Mouse (Mus musculus): ENCODE measurements around the gene Il11.

Gene Il11

GRCm38 (mm10) chr7:4788499-4789435, 6.1 kb upstream of the Il11 start:
- DNase-seq (ENCODE audit: low spot score), result peak; percentile 81

GRCm38 (mm10) chr7:4783667-4784268, 1.1 kb upstream of the Il11 start:
- peak; percentile 53 for DNase-seq (ENCODE audit: low spot score)

GRCm38 (mm10) chr7:4782130-4782529, 529 bp downstream of the Il11 start:
- DNase-seq (ENCODE audit: low spot score), result peak; percentile 36

GRCm38 (mm10) chr7:4779921-4780320, 2.7 kb downstream of the Il11 start:
- DNase-seq (ENCODE audit: low spot score), result peak; percentile 46

GRCm38 (mm10) chr7:4777851-4778637, 4.6 kb downstream of the Il11 start:
- peak; percentile 38 for DNase-seq (ENCODE audit: low spot score)

- DNase-seq (ENCODE audit: low spot score), result peak; percentile 82
Measured at GRCm38 (mm10) chr7:4776861-4777830, 5.5 kb downstream of the Il11 start.

- no peak for DNase-seq (ENCODE audit: low spot score)
Measured at GRCm38 (mm10) chr7:4776131-4776530, 6.5 kb downstream of the Il11 start.

- DNase-seq (ENCODE audit: low spot score), result no peak
Measured at GRCm38 (mm10) chr7:4771202-4771601, 11.5 kb downstream of the Il11 start, which contains the start of gene Fam71e2. Fam71e2 (minus strand) TSS chr7:4771302.

GRCm38 (mm10) chr7:4764946-4765710, 17.5 kb downstream of the Il11 start:
- DNase-seq (ENCODE audit: low spot score), result no peak

- DNase-seq (ENCODE audit: low spot score), result no peak
Measured at GRCm38 (mm10) chr7:4759670-4760069, 23.0 kb downstream of the Il11 start.

- DNase-seq (ENCODE audit: low spot score), result peak; percentile 94
Measured at GRCm38 (mm10) chr7:4752821-4753570, 29.7 kb downstream of the Il11 start, which contains the start of gene Cox6b2. Cox6b2 (minus strand) TSS chr7:4753094.

GRCm38 (mm10) chr7:4751971-4752820, 30.5 kb downstream of the Il11 start:
- peak; percentile 86 for DNase-seq (ENCODE audit: low spot score)

GRCm38 (mm10) chr7:4749169-4749568, 33.5 kb downstream of the Il11 start:
- DNase-seq (ENCODE audit: low spot score), result no peak

- DNase-seq (ENCODE audit: low spot score), result no peak
Measured at GRCm38 (mm10) chr7:4748321-4748720, 34.3 kb downstream of the Il11 start.

GRCm38 (mm10) chr7:4747156-4747899, 35.3 kb downstream of the Il11 start:
- DNase-seq (ENCODE audit: low spot score), result no peak

GRCm38 (mm10) chr7:4746326-4746980, 36.2 kb downstream of the Il11 start:
- no peak for DNase-seq (ENCODE audit: low spot score)

GRCm38 (mm10) chr7:4744886-4745285, 37.8 kb downstream of the Il11 start:
- no peak for DNase-seq (ENCODE audit: low spot score)

Data from testis, postnatal 10 days (tissue).